Mouse (Mus musculus): ENCODE results near the gene Ddx50. TPM values are rescaled to one million over a fixed set of nuclear protein-coding genes. Genes with fewer than 3 reads are reported as not detected.

Gene Ddx50
- 79.1 and 95.4 TPM in 2 replicates for polyA plus RNA-seq (2012; ENCODE audit: insufficient read depth, insufficient read length, missing spikeins)

- Histone ChIP-seq H3K27ac (replicated peaks; ENCODE audit: low read depth, low read length) (peak within 1 kb of the TSS; percentile 97), H3K4me3 (ENCODE audit: insufficient read depth, low read depth, low read length) (peak within 1 kb of the TSS; percentile 93), H3K4me1 (ENCODE audit: control insufficient read depth, insufficient read depth, insufficient read length, low read length) (peaks cover 7% of the 10 kb centered on the region; the same call in 1 of the 2 replicates)
Measured at GRCm38 (mm10) chr10:62650881-62651810, at the start of gene Ddx50. Ddx50 (minus strand) TSS chr10:62651218.

DNA sequence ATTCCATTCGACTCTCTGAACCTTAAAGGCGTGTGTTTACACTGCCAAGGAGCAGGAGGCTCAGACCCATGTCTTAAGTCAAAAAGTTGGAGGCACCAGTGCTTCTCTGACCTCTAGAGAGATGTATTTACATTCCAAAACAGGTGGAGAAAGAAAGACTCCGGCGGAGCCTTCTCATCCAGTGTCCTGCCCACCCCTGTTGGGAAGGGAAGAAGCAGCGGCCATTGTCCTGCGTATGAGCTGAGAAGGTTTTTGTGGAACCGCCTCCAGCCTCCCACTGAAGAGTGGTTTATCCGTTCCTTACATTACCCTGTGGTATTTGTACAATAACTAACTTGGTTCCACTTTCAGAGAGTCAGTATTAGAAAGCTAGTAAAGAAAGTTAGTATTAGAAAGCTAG is 41.8 kb upstream of the Ddx50 start:
- Histone ChIP-seq H3K4me3 (ENCODE audit: insufficient read depth, low read depth, low read length) (no peak overlapping the region), H3K27ac (replicated peaks; ENCODE audit: low read depth, low read length) (no peak overlapping the region), H3K4me1 (ENCODE audit: control insufficient read depth, insufficient read depth, insufficient read length, low read length) (no peaks in the 10 kb centered on the region)

DNA sequence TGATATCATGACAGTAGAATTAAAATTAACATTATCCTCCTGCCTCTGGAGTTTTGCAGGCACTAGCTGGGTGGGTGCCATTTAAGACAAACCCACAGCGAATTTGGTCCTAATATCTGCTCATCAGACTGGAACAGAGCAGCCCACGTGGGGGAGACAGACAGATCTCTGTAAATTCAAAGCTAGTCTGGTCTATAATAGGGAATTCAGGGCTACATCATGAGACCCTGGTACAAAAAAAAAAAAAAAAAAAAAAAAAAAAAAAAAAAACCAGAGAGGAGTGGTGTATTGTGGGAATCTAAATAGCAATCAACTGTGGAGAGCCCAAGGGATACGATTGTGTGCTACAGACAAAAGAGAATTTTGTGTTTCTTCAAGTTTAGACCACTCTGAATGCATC is 41.2 kb upstream of the Ddx50 start:
- Histone ChIP-seq H3K27ac (replicated peaks; ENCODE audit: low read depth, low read length) (no peak overlapping the region), H3K4me3 (ENCODE audit: insufficient read depth, low read depth, low read length) (no peak overlapping the region), H3K4me1 (ENCODE audit: control insufficient read depth, insufficient read depth, insufficient read length, low read length) (no peaks in the 10 kb centered on the region)

DNA sequence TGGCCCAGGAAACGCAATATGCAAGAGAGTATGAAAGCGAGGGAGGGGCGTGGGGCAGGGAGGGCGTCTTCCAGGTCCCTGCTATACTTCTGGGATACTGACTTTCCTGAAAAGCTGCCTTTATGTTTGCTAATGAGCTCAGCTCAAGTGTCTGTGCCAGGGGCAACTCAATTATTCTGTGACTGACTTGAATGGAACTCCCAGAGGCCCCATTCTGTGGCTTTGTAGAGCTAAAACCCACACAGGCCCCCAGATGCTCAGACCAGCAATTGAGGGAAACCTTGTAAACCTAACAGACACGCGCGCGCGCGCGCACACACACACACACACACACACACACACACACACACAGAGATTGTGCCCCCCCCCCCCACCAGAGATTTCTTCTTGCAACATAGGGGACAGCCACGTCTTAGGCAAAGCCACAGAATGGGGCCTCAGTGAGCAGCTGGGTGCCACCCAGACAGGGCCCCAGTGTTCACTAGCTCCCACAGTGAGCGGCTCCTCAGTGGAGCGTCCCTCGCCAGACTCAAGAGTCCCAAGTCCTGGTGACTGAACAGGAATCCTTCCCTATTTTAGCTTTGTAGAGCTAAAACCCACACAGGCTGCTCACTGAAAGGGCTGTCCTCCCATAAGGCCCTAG is 36.1 kb upstream of the Ddx50 start:
- H3K4me3 ChIP-seq (ENCODE audit: insufficient read depth, low read depth, low read length) = no peak overlapping the region
- H3K4me1 ChIP-seq (ENCODE audit: control insufficient read depth, insufficient read depth, insufficient read length, low read length) = no peaks in the 10 kb centered on the region
- H3K27ac ChIP-seq (replicated peaks; ENCODE audit: low read depth, low read length) = no peak overlapping the region

GRCm38 (mm10) chr10:62683043-62683442 is 32.0 kb upstream of the Ddx50 start:
- Histone ChIP-seq H3K27ac (replicated peaks; ENCODE audit: low read depth, low read length) (no peak overlapping the region), H3K4me3 (ENCODE audit: insufficient read depth, low read depth, low read length) (no peak overlapping the region), H3K4me1 (ENCODE audit: control insufficient read depth, insufficient read depth, insufficient read length, low read length) (no peaks in the 10 kb centered on the region)

GRCm38 (mm10) chr10:62679833-62680232 is 28.8 kb upstream of the Ddx50 start:
- H3K4me3 ChIP-seq (ENCODE audit: insufficient read depth, low read depth, low read length) = no peak overlapping the region
- H3K4me1 ChIP-seq (ENCODE audit: control insufficient read depth, insufficient read depth, insufficient read length, low read length) = no peaks in the 10 kb centered on the region
- no peak overlapping the region for H3K27ac ChIP-seq (replicated peaks; ENCODE audit: low read depth, low read length)

GRCm38 (mm10) chr10:62677329-62677728 is 26.3 kb upstream of the Ddx50 start:
- no peak overlapping the region for H3K4me3 ChIP-seq (ENCODE audit: insufficient read depth, low read depth, low read length)
- H3K27ac ChIP-seq (replicated peaks; ENCODE audit: low read depth, low read length) = no peak overlapping the region
- H3K4me1 ChIP-seq (ENCODE audit: control insufficient read depth, insufficient read depth, insufficient read length, low read length) = no peaks in the 10 kb centered on the region

GRCm38 (mm10) chr10:62676196-62676595 is 25.2 kb upstream of the Ddx50 start:
- no peak overlapping the region for H3K4me3 ChIP-seq (ENCODE audit: insufficient read depth, low read depth, low read length)
- H3K27ac ChIP-seq (replicated peaks; ENCODE audit: low read depth, low read length) = no peak overlapping the region
- H3K4me1 ChIP-seq (ENCODE audit: control insufficient read depth, insufficient read depth, insufficient read length, low read length) = no peaks in the 10 kb centered on the region

DNA sequence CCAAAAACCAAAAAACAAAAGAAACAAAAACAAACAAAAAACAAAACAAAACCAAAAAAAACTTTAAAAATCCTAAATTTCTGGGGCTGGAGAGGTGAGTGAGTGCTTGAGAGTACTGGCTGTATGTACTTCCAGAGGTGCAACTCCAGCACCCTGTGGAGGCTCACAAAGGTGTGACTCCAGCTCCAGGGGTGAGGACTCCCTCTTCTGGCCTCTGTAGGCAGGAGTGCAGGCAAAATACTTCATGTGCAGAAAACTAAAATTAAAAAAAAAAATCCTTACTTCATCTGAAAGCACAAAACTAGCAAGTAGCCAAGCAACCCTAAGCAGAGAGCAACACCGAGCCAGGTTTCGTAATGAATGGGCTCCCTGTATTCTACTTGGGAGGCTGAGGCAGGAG is 21.3 kb upstream of the Ddx50 start:
- no peaks in the 10 kb centered on the region for H3K4me1 ChIP-seq (ENCODE audit: control insufficient read depth, insufficient read depth, insufficient read length, low read length)
- H3K4me3 ChIP-seq (ENCODE audit: insufficient read depth, low read depth, low read length) = no peak overlapping the region
- no peak overlapping the region for H3K27ac ChIP-seq (replicated peaks; ENCODE audit: low read depth, low read length)

- Histone ChIP-seq H3K4me1 (ENCODE audit: control insufficient read depth, insufficient read depth, insufficient read length, low read length) (peaks cover 7% of the 10 kb centered on the region), H3K27ac (replicated peaks; ENCODE audit: low read depth, low read length) (no peak overlapping the region), H3K4me3 (ENCODE audit: insufficient read depth, low read depth, low read length) (no peak overlapping the region)
Measured at GRCm38 (mm10) chr10:62669245-62669644, 18.2 kb upstream of the Ddx50 start.

GRCm38 (mm10) chr10:62668463-62668862 is 17.4 kb upstream of the Ddx50 start:
- Histone ChIP-seq H3K4me1 (ENCODE audit: control insufficient read depth, insufficient read depth, insufficient read length, low read length) (peaks cover 13% of the 10 kb centered on the region), H3K4me3 (ENCODE audit: insufficient read depth, low read depth, low read length) (no peak overlapping the region), H3K27ac (replicated peaks; ENCODE audit: low read depth, low read length) (no peak overlapping the region)

DNA sequence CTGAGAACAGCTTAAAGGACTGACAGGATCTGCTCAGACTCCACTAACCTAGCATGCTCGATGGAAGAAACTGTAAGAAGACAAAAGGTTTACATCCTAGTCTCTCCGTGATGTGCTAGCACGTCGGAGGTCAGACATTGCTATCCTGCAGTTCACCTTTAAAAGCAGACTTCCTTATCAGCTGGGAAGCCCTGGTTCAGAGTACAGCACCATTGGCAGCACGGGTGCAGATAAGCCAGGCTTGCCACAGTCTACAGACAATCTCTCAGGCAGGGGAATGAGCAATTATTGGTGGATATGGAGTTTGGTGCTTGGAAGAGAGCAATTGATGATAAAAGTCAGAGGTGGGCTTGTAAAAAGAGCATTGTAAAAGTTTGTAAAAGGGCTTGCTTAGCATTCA is 17.0 kb upstream of the Ddx50 start:
- Histone ChIP-seq H3K27ac (replicated peaks; ENCODE audit: low read depth, low read length) (no peak overlapping the region), H3K4me1 (ENCODE audit: control insufficient read depth, insufficient read depth, insufficient read length, low read length) (peaks cover 13% of the 10 kb centered on the region), H3K4me3 (ENCODE audit: insufficient read depth, low read depth, low read length) (no peak overlapping the region)

DNA sequence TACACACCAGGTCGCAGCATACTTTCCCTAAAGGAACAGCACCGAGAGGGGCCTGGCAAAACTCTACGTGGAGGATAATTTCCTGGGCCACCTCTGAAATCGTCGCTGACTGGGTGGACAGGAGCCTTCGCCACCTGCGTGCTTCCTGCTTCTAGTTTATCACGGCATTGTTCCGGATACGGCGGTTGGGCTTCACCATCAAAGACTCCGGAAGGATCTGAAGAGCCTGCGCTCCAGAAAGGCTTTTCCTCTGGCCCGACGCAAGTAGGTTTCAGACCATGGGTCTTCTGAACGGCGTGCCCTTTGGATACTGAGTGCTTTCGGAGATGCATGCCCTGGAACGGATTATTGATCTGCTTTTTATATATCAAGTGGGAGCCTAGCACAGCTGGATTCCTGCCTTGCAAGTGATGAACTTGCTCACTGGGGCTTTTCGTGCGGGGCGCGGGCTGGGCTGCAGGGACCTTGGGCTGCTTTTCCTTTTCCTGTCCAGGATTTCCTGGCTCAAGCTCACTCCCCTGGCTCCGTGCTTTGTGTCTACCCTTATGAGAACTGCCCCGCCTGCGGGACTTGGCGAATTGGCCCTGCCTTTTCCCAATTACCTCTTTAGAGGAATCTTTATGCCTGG is 14.1 kb upstream of the Ddx50 start:
- H3K4me1 ChIP-seq (ENCODE audit: control insufficient read depth, insufficient read depth, insufficient read length, low read length) = peaks cover 24% of the 10 kb centered on the region
- H3K4me3 ChIP-seq (ENCODE audit: insufficient read depth, low read depth, low read length) = peak overlapping the region; percentile 58
- H3K27ac ChIP-seq (replicated peaks; ENCODE audit: low read depth, low read length) = peak overlapping the region; percentile 87

GRCm38 (mm10) chr10:62664171-62664570 is 13.2 kb upstream of the Ddx50 start:
- Histone ChIP-seq H3K4me3 (ENCODE audit: insufficient read depth, low read depth, low read length) (peak overlapping the region; percentile 58; the same call in 1 of the 2 replicates), H3K27ac (replicated peaks; ENCODE audit: low read depth, low read length) (peak overlapping the region; percentile 87)

DNA sequence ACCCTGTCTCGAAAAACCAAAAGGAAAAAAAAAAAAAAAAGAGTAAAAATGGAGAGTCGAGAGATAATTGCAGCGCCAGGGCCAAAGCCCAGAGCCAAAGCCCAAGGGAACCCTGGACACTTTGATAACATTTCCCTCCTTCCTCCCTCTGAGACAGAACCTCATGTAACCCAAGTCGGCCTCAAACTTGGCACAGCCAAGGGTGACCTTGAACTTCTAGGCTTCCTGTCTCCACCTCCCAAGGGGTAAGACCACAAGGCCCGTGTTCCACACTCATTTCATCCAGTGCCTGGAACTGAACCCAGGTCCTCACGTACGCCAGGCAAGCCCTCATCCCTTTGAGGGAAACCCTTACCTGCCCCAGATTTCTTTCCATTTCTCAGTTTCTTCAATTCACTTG is 5.7 kb upstream of the Ddx50 start:
- H3K27ac ChIP-seq (replicated peaks; ENCODE audit: low read depth, low read length) = 0 out of 2 replicates have a peak overlapping the region, but pooled peaks have one; percentile 35
- no peaks in the 10 kb centered on the region for H3K4me1 ChIP-seq (ENCODE audit: control insufficient read depth, insufficient read depth, insufficient read length, low read length)
- H3K4me3 ChIP-seq (ENCODE audit: insufficient read depth, low read depth, low read length) = no peak overlapping the region

More at GRCm38 (mm10) chr10:62664171-62664570, 13.2 kb upstream of the Ddx50 start:
- H3K4me1 ChIP-seq (ENCODE audit: control insufficient read depth, insufficient read depth, insufficient read length, low read length) = peaks cover 24% of the 10 kb centered on the region
